Mouse (Mus musculus): ENCODE data around the gene Nupl2. TPM values are rescaled to one million over a fixed set of nuclear protein-coding genes. Genes with fewer than 3 reads are reported as not detected.

Nupl2 gene
- polyA plus RNA-seq, 1 experiment = 19.3 TPM

- Histone ChIP-seq H3K4me1 (ENCODE audit: control insufficient read depth, insufficient read depth, low read length) (peaks cover 2% of the 10 kb centered on the region), H3K9me3 (replicated peaks; ENCODE audit: control insufficient read depth, insufficient read depth, low read length, poor library complexity, severe bottlenecking) (no peaks in the 10 kb centered on the region; the same call in 1 of the 2 replicates), H3K27me3 (ENCODE audit: control insufficient read depth, insufficient read depth, low read length, poor library complexity, severe bottlenecking) (no peaks in the 10 kb centered on the region), H3K36me3 (ENCODE audit: control insufficient read depth, insufficient read depth, low read length, poor library complexity, severe bottlenecking) (no peaks in the 10 kb centered on the region), H3K4me3 (ENCODE audit: low read depth, low read length) (no peak overlapping the region), H3K9ac (ENCODE audit: low read depth, poor library complexity, severe bottlenecking) (no peak overlapping the region), H3K27ac (ENCODE audit: insufficient read depth, low read length) (no peak overlapping the region)
- no peak for TF ChIP-seq CTCF (IDR thresholded peaks at IDR 0.05; ENCODE audit: low read depth, low read length)
- TF ChIP-seq POLR2A (IDR thresholded peaks at IDR 0.05; ENCODE audit: insufficient read depth, low read length) = no peak
- TF ChIP-seq EP300 (IDR thresholded peaks at IDR 0.05; ENCODE audit: insufficient read depth, low read depth, low read length) = no peak
Measured at GRCm38 (mm10) chr5:24126967-24127366, 37.8 kb upstream of the Nupl2 start.

- Histone ChIP-seq H3K4me3 (ENCODE audit: low read depth, low read length) (no peak overlapping the region), H3K9me3 (replicated peaks; ENCODE audit: control insufficient read depth, insufficient read depth, low read length, poor library complexity, severe bottlenecking) (no peaks in the 10 kb centered on the region), H3K27me3 (ENCODE audit: control insufficient read depth, insufficient read depth, low read length, poor library complexity, severe bottlenecking) (no peaks in the 10 kb centered on the region), H3K9ac (ENCODE audit: low read depth, poor library complexity, severe bottlenecking) (no peak overlapping the region), H3K36me3 (ENCODE audit: control insufficient read depth, insufficient read depth, low read length, poor library complexity, severe bottlenecking) (peaks cover 10% of the 10 kb centered on the region), H3K4me1 (ENCODE audit: control insufficient read depth, insufficient read depth, low read length) (no peaks in the 10 kb centered on the region), H3K27ac (ENCODE audit: insufficient read depth, low read length) (no peak overlapping the region)
- no peak for TF ChIP-seq EP300 (IDR thresholded peaks at IDR 0.05; ENCODE audit: insufficient read depth, low read depth, low read length)
- no peak for TF ChIP-seq POLR2A (IDR thresholded peaks at IDR 0.05; ENCODE audit: insufficient read depth, low read length)
- TF ChIP-seq CTCF (IDR thresholded peaks at IDR 0.05; ENCODE audit: low read depth, low read length) = no peak
Measured at GRCm38 (mm10) chr5:24146964-24147363, 17.8 kb upstream of the Nupl2 start.

GRCm38 (mm10) chr5:24152199-24152598 lies 12.6 kb upstream of the Nupl2 start:
- Histone ChIP-seq H3K27me3 (ENCODE audit: control insufficient read depth, insufficient read depth, low read length, poor library complexity, severe bottlenecking) (no peaks in the 10 kb centered on the region), H3K36me3 (ENCODE audit: control insufficient read depth, insufficient read depth, low read length, poor library complexity, severe bottlenecking) (peaks cover 5% of the 10 kb centered on the region; the same call in 1 of the 2 replicates), H3K4me1 (ENCODE audit: control insufficient read depth, insufficient read depth, low read length) (no peaks in the 10 kb centered on the region), H3K4me3 (ENCODE audit: low read depth, low read length) (no peak overlapping the region), H3K27ac (ENCODE audit: insufficient read depth, low read length) (no peak overlapping the region), H3K9ac (ENCODE audit: low read depth, poor library complexity, severe bottlenecking) (no peak overlapping the region), H3K9me3 (replicated peaks; ENCODE audit: control insufficient read depth, insufficient read depth, low read length, poor library complexity, severe bottlenecking) (no peaks in the 10 kb centered on the region)
- TF ChIP-seq EP300 (IDR thresholded peaks at IDR 0.05; ENCODE audit: insufficient read depth, low read depth, low read length) (no peak), POLR2A (IDR thresholded peaks at IDR 0.05; ENCODE audit: insufficient read depth, low read length) (no peak), CTCF (IDR thresholded peaks at IDR 0.05; ENCODE audit: low read depth, low read length) (no peak)

- Histone ChIP-seq H3K9me3 (replicated peaks; ENCODE audit: control insufficient read depth, insufficient read depth, low read length, poor library complexity, severe bottlenecking) (no peaks in the 10 kb centered on the region), H3K27me3 (ENCODE audit: control insufficient read depth, insufficient read depth, low read length, poor library complexity, severe bottlenecking) (no peaks in the 10 kb centered on the region), H3K4me1 (ENCODE audit: control insufficient read depth, insufficient read depth, low read length) (no peaks in the 10 kb centered on the region), H3K36me3 (ENCODE audit: control insufficient read depth, insufficient read depth, low read length, poor library complexity, severe bottlenecking) (peaks cover 2% of the 10 kb centered on the region; the same call in 1 of the 2 replicates), H3K4me3 (ENCODE audit: low read depth, low read length) (no peak overlapping the region), H3K9ac (ENCODE audit: low read depth, poor library complexity, severe bottlenecking) (no peak overlapping the region), H3K27ac (ENCODE audit: insufficient read depth, low read length) (no peak overlapping the region)
- TF ChIP-seq EP300 (IDR thresholded peaks at IDR 0.05; ENCODE audit: insufficient read depth, low read depth, low read length) (no peak), CTCF (IDR thresholded peaks at IDR 0.05; ENCODE audit: low read depth, low read length) (no peak), POLR2A (IDR thresholded peaks at IDR 0.05; ENCODE audit: insufficient read depth, low read length) (no peak)
Measured at GRCm38 (mm10) chr5:24156774-24157173, 8.0 kb upstream of the Nupl2 start.

GRCm38 (mm10) chr5:24167263-24167662 lies 2.5 kb downstream of the Nupl2 start:
- TF ChIP-seq EP300 (IDR thresholded peaks at IDR 0.05; ENCODE audit: insufficient read depth, low read depth, low read length) = no peak
- TF ChIP-seq CTCF (IDR thresholded peaks at IDR 0.05; ENCODE audit: low read depth, low read length) = peak; percentile 53
- peaks cover 5% of the 10 kb centered on the region for H3K4me1 ChIP-seq (ENCODE audit: control insufficient read depth, insufficient read depth, low read length)
- no peaks in the 10 kb centered on the region for H3K27me3 ChIP-seq (ENCODE audit: control insufficient read depth, insufficient read depth, low read length, poor library complexity, severe bottlenecking)
- no peaks in the 10 kb centered on the region for H3K9me3 ChIP-seq (replicated peaks; ENCODE audit: control insufficient read depth, insufficient read depth, low read length, poor library complexity, severe bottlenecking)
- no peak overlapping the region for H3K4me3 ChIP-seq (ENCODE audit: low read depth, low read length)
- H3K27ac ChIP-seq (ENCODE audit: insufficient read depth, low read length) = no peak overlapping the region
- no peak overlapping the region for H3K9ac ChIP-seq (ENCODE audit: low read depth, poor library complexity, severe bottlenecking)
- peaks cover 15% of the 10 kb centered on the region for H3K36me3 ChIP-seq (ENCODE audit: control insufficient read depth, insufficient read depth, low read length, poor library complexity, severe bottlenecking)

- Histone ChIP-seq H3K27ac (ENCODE audit: insufficient read depth, low read length) (peak overlapping the region; percentile 66), H3K4me1 (ENCODE audit: control insufficient read depth, insufficient read depth, low read length) (peaks cover 5% of the 10 kb centered on the region), H3K27me3 (ENCODE audit: control insufficient read depth, insufficient read depth, low read length, poor library complexity, severe bottlenecking) (no peaks in the 10 kb centered on the region), H3K9ac (ENCODE audit: low read depth, poor library complexity, severe bottlenecking) (peak overlapping the region; percentile 6; the same call in 1 of the 2 replicates), H3K36me3 (ENCODE audit: control insufficient read depth, insufficient read depth, low read length, poor library complexity, severe bottlenecking) (peaks cover 15% of the 10 kb centered on the region), H3K4me3 (ENCODE audit: low read depth, low read length) (no peak overlapping the region), H3K9me3 (replicated peaks; ENCODE audit: control insufficient read depth, insufficient read depth, low read length, poor library complexity, severe bottlenecking) (no peaks in the 10 kb centered on the region)
- TF ChIP-seq CTCF (IDR thresholded peaks at IDR 0.05; ENCODE audit: low read depth, low read length) = no peak
- TF ChIP-seq POLR2A (IDR thresholded peaks at IDR 0.05; ENCODE audit: insufficient read depth, low read length) = no peak
- 0 out of 2 replicates have a peak, but pooled peaks have one; percentile 53 for TF ChIP-seq EP300 (IDR thresholded peaks at IDR 0.05; ENCODE audit: insufficient read depth, low read depth, low read length)
Measured at GRCm38 (mm10) chr5:24169881-24170280, 5.1 kb downstream of the Nupl2 start.
